In the genomic region with DNA sequence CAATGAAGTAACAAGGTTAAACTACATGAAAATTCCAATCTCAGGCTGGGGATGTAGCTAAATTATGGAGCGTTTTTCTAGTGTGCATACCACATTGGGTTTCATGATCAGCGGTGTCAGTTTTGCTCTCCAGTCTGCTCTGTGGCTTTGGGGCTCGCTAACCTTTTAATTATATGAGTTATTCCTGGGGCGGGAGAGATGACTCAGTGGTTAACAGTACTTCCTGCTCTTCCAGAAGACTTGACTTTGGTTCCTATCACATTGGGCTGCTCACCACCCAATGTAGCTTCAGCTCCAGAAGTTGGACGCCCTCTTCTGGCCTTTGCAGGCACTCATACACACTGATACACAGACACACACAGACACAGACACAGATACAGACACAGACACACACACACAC, we compare ENCODE assay signal across 32 mouse cellular contexts. TPM values are rescaled to one million over a fixed set of nuclear protein-coding genes. Genes with fewer than 3 reads are reported as not detected.
DNase-seq lines count a peak whose midpoint lies in the region; ATAC-seq and TF ChIP-seq lines count a peak whose summit lies in the region.
"Had no signal": no experiment of that assay in that cellular context is flagged by ENCODE, and none has a peak within 500 bp of the region (broad histone marks: within the 10 kb centered on the region; RNA-seq: fewer than 3 reads in every experiment).

No protein-coding gene starts in this region.

- no peak for ATAC-seq in stomach, postnatal 0 days (ENCODE audit: low FRiP score, low TSS enrichment)
- ATAC-seq: forebrain, embryonic 13.5 days; forebrain, embryonic 16.5 days; hindbrain, embryonic 16.5 days; Patski had no signal

- H3K79me2 ChIP-seq in C2C12 (ENCODE audit: control insufficient read depth, insufficient read depth) = no peaks in the 10 kb centered on the region

- WGBS in stomach, postnatal 0 days = 77% methylated on average over 5 of the region's 5 CpGs

- no peaks in the 10 kb centered on the region for H3K9me3 ChIP-seq in stomach, postnatal 0 days (ENCODE audit: control insufficient read depth, low read length)
- H3K9me3 ChIP-seq: forebrain, embryonic 10.5 days; forebrain, embryonic 13.5 days; G1E; heart, embryonic 12.5 days; heart, embryonic 15.5 days; hindbrain, embryonic 10.5 days; hindbrain, embryonic 13.5 days had no signal

- no peaks in the 10 kb centered on the region for H3K36me3 ChIP-seq in C2C12 (ENCODE audit: control insufficient read depth, insufficient read depth)
- no peaks in the 10 kb centered on the region for H3K36me3 ChIP-seq in stomach, postnatal 0 days (ENCODE audit: control insufficient read depth, insufficient read depth, low read length)
- H3K36me3 ChIP-seq: forebrain, embryonic 10.5 days; G1E; heart, embryonic 12.5 days; heart, embryonic 15.5 days; hindbrain, embryonic 10.5 days; hindbrain, embryonic 13.5 days had no signal

- H3K9ac ChIP-seq in stomach, postnatal 0 days (ENCODE audit: low read length) = no peak overlapping the region
- H3K9ac ChIP-seq: forebrain, embryonic 13.5 days; heart, embryonic 12.5 days; heart, embryonic 15.5 days; hindbrain, embryonic 13.5 days had no signal

- no peak for TF ChIP-seq EP300 in stomach, postnatal 0 days (optimal IDR thresholded peaks at IDR 0.05)

- no peak overlapping the region for H3K27ac ChIP-seq in stomach, postnatal 0 days (replicated peaks)
- H3K27ac ChIP-seq: forebrain, embryonic 10.5 days; forebrain, embryonic 13.5 days; heart, embryonic 15.5 days; hindbrain, embryonic 10.5 days; hindbrain, embryonic 13.5 days had no signal

- peak; percentile 67 for DNase-seq in heart, adult 11 months
- DNase-seq in heart, adult 18-20 months = no peak
- peak; percentile 28 for DNase-seq in 3134 (ENCODE audit: extremely low read depth, insufficient read length, low spot score)
- DNase-seq in stomach, postnatal 0 days (ENCODE audit: low spot score) = no peak
- DNase-seq in cerebellum, postnatal 14 days = no peak
- no peak for DNase-seq in adrenal gland, postnatal 10 days
- DNase-seq: cerebellum, adult 11 months; cerebellum, adult 8-10 months; cerebellum, postnatal 10 days; gastrocnemius, postnatal 10 days; gastrocnemius, postnatal 36 days; heart, postnatal 10 days; heart, postnatal 36 days had no signal

- no peak overlapping the region for H3K4me3 ChIP-seq in C2C12 (ENCODE audit: insufficient read depth, poor library complexity, severe bottlenecking)
- H3K4me3 ChIP-seq in stomach, postnatal 0 days (ENCODE audit: low read depth, low read length) = no peak overlapping the region
- H3K4me3 ChIP-seq: forebrain, embryonic 10.5 days; forebrain, embryonic 13.5 days; heart, embryonic 12.5 days; heart, embryonic 15.5 days; hindbrain, embryonic 10.5 days; hindbrain, embryonic 13.5 days had no signal

- H3K79me3 ChIP-seq in C2C12 (ENCODE audit: low read depth) = no peaks in the 10 kb centered on the region

- no peak overlapping the region for H3K4me2 ChIP-seq in stomach, postnatal 0 days (replicated peaks; ENCODE audit: low read depth)
- H3K4me2 ChIP-seq: forebrain, embryonic 13.5 days; heart, embryonic 12.5 days; heart, embryonic 15.5 days; hindbrain, embryonic 13.5 days had no signal

- no peaks in the 10 kb centered on the region for H3K4me1 ChIP-seq in stomach, postnatal 0 days (replicated peaks; ENCODE audit: control insufficient read depth, insufficient read depth)
- H3K4me1 ChIP-seq: forebrain, embryonic 10.5 days; forebrain, embryonic 13.5 days; heart, embryonic 12.5 days; heart, embryonic 15.5 days; hindbrain, embryonic 10.5 days; hindbrain, embryonic 13.5 days had no signal

- no peak overlapping the region for H3ac ChIP-seq in C2C12 (ENCODE audit: control insufficient read depth, insufficient read length, low read depth)

- H3K27me3 ChIP-seq in C2C12 (ENCODE audit: control insufficient read depth, insufficient read depth, insufficient read length) = no peaks in the 10 kb centered on the region
- no peaks in the 10 kb centered on the region for H3K27me3 ChIP-seq in stomach, postnatal 0 days (ENCODE audit: control insufficient read depth, insufficient read depth, low read length)
- H3K27me3 ChIP-seq: CH12.LX; forebrain, embryonic 13.5 days; heart, embryonic 12.5 days; heart, embryonic 15.5 days; hindbrain, embryonic 13.5 days; Patski had no signal

- TF ChIP-seq CTCF in C2C12 (IDR thresholded peaks at IDR 0.05; ENCODE audit: control insufficient read depth, insufficient read depth, insufficient read length) = no peak
- 0 out of 2 replicates have a peak, but pooled peaks have one; percentile 23 for TF ChIP-seq CTCF in stomach, postnatal 0 days (IDR thresholded peaks at IDR 0.05; ENCODE audit: low read depth)

TF ChIP-seq in C2C12, 6 proteins besides CTCF, POLR2A, EP300 and RAD21:
- no peak for TF ChIP-seq MAX (IDR thresholded peaks at IDR 0.05)
- TF ChIP-seq FOSL1 (IDR thresholded peaks at IDR 0.05; ENCODE audit: insufficient read depth, low read length, poor library complexity, severe bottlenecking) = peak; percentile 31
TF ChIP-seq in C2C12: peak in this region for 1.

RNA-seq across cellular contexts. Expression of gene Snd1, which starts 4.3 kb away (rescaled TPM):
- 10 to 100 TPM; 68.7 to 73.5 TPM for total RNA-seq in heart, adult 18-20 months (2021)
- 155 TPM for polyA plus RNA-seq in C2C12 (2012; fragmentation: generic; extraction: Trizol)
- 69.0 and 81.3 TPM in 2 replicates for polyA plus RNA-seq in stomach, postnatal 0 days (2015; fragmentation: Nextera tagmentation; extraction: Ambion mirVana)
- total RNA-seq in adrenal gland, postnatal 10 days (2021) = 100 to 1,000 TPM; 114 to 117 TPM

RNA-seq across cellular contexts. Expression of gene Pax4, which starts 21.5 kb away (rescaled TPM):
- not detected for total RNA-seq in heart, adult 18-20 months (2021)
- polyA plus RNA-seq in C2C12 (2012; fragmentation: generic; extraction: Trizol) = not detected
- not detected in 2 replicates for polyA plus RNA-seq in stomach, postnatal 0 days (2015; fragmentation: Nextera tagmentation; extraction: Ambion mirVana)
- not detected for total RNA-seq in adrenal gland, postnatal 10 days (2021)
- total RNA-seq: adrenal gland, adult 18-20 months; adrenal gland, postnatal 14 days; adrenal gland, postnatal 4 days; CH12.LX; G1E; gastrocnemius, adult 18-20 months; gastrocnemius, postnatal 10 days; gastrocnemius, postnatal 36 days; granulocyte monocyte progenitor cell, adult 5-6 weeks; heart, postnatal 10 days; heart, postnatal 36 days had no signal
- polyA plus RNA-seq: embryonic facial prominence, embryonic 11.5 days; embryonic facial prominence, embryonic 14.5 days; forebrain, embryonic 10.5 days; forebrain, embryonic 13.5 days; G1E; heart, embryonic 12.5 days; heart, embryonic 15.5 days; hindbrain, embryonic 10.5 days; hindbrain, embryonic 13.5 days; hindbrain, embryonic 16.5 days; Patski had no signal

RNA-seq across cellular contexts. Expression of gene Gcc1, which starts 42.4 kb away (rescaled TPM):
- total RNA-seq in heart, adult 18-20 months (2021) = 1 to 10 TPM; 8.6 to 9.4 TPM
- 4.7 TPM for polyA plus RNA-seq in C2C12 (2012; fragmentation: generic; extraction: Trizol)
- polyA plus RNA-seq in stomach, postnatal 0 days (2015; fragmentation: Nextera tagmentation; extraction: Ambion mirVana) = 5.6 and 6.3 TPM in 2 replicates
- total RNA-seq in adrenal gland, postnatal 10 days (2021) = 10 to 100 TPM; 12.2 to 12.7 TPM

RNA-seq across cellular contexts. Expression of gene Fscn3, which starts 43.0 kb away (rescaled TPM):
- not detected for total RNA-seq in heart, adult 18-20 months (2021)
- polyA plus RNA-seq in C2C12 (2012; fragmentation: generic; extraction: Trizol) = not detected
- not detected in 2 replicates for polyA plus RNA-seq in stomach, postnatal 0 days (2015; fragmentation: Nextera tagmentation; extraction: Ambion mirVana)
- total RNA-seq in adrenal gland, postnatal 10 days (2021) = under 1 TPM in 1 of 2 experiments, not detected in 1; 0.27 TPM
- total RNA-seq: adrenal gland, adult 18-20 months; adrenal gland, postnatal 14 days; adrenal gland, postnatal 4 days; CH12.LX; G1E; gastrocnemius, adult 18-20 months; gastrocnemius, postnatal 10 days; gastrocnemius, postnatal 36 days; granulocyte monocyte progenitor cell, adult 5-6 weeks; heart, postnatal 10 days; heart, postnatal 36 days had no signal
- polyA plus RNA-seq: embryonic facial prominence, embryonic 11.5 days; embryonic facial prominence, embryonic 14.5 days; forebrain, embryonic 13.5 days; forebrain, embryonic 16.5 days; G1E; heart, embryonic 12.5 days; heart, embryonic 15.5 days; hindbrain, embryonic 10.5 days; hindbrain, embryonic 13.5 days; hindbrain, embryonic 16.5 days; Patski had no signal

RNA-seq across cellular contexts. Expression of gene Arf5, which starts 47.3 kb away (rescaled TPM):
- total RNA-seq in heart, adult 18-20 months (2021) = 100 to 1,000 TPM; 143 to 170 TPM
- 203 TPM for polyA plus RNA-seq in C2C12 (2012; fragmentation: generic; extraction: Trizol)
- 296 and 303 TPM in 2 replicates for polyA plus RNA-seq in stomach, postnatal 0 days (2015; fragmentation: Nextera tagmentation; extraction: Ambion mirVana)
- 100 to 1,000 TPM; 178 to 190 TPM for total RNA-seq in adrenal gland, postnatal 10 days (2021)

Comparison
In these comparisons a context has a peak if more than half of its experiments do, and no peak if none do; other contexts are left out.
1. DNase-seq: peak in heart, adult 11 months (single experiment) and 3134 (single experiment); none in heart, adult 18-20 months (0 of 2), stomach, postnatal 0 days (single experiment), cerebellum, postnatal 14 days (0 of 2) and adrenal gland, postnatal 10 days (single experiment).